Mouse (Mus musculus): ENCODE measurements around the gene Acss1. TPM values are rescaled to one million over a fixed set of nuclear protein-coding genes. Genes with fewer than 3 reads are reported as not detected.

The Acss1 gene
- polyA plus RNA-seq, 1 experiment from 2014 or later = 22.2 TPM

GRCm38 (mm10) chr2:150576256-150576655 is 92.0 kb downstream of the Acss1 start:
- no peak for TF ChIP-seq CTCF (IDR thresholded peaks at IDR 0.05; ENCODE audit: low read depth)
- H3K9me3 ChIP-seq (replicated peaks; ENCODE audit: low read length) = no peaks in the 10 kb centered on the region
- ATAC-seq (replicated peaks; ENCODE audit: low FRiP score, low read depth) = no peak
- H3K36me3 ChIP-seq (ENCODE audit: insufficient read depth, low read length) = no peaks in the 10 kb centered on the region
- H3K4me3 ChIP-seq (replicated peaks; ENCODE audit: low read depth, low read length) = no peak overlapping the region
- H3K27ac ChIP-seq = no peak overlapping the region
- H3K4me1 ChIP-seq (replicated peaks; ENCODE audit: insufficient read depth, low read length) = no peaks in the 10 kb centered on the region
- no peak overlapping the region for H3K9ac ChIP-seq (ENCODE audit: low read depth, low read length)
- H3K27me3 ChIP-seq (ENCODE audit: insufficient read depth, low read length) = no peaks in the 10 kb centered on the region
- DNase-seq (ENCODE audit: low spot score) = no peak
- no peak overlapping the region for H3K4me2 ChIP-seq (ENCODE audit: low read length)
- 92% methylated on average over 1 of the region's 1 CpGs for WGBS

- H3K27ac ChIP-seq = no peak overlapping the region
- H3K36me3 ChIP-seq (ENCODE audit: insufficient read depth, low read length) = no peaks in the 10 kb centered on the region
- H3K4me1 ChIP-seq (replicated peaks; ENCODE audit: insufficient read depth, low read length) = no peaks in the 10 kb centered on the region
- no peak overlapping the region for H3K4me2 ChIP-seq (ENCODE audit: low read length)
- WGBS = 85% methylated on average over 3 of the region's 3 CpGs
- ATAC-seq (replicated peaks; ENCODE audit: low FRiP score, low read depth) (no peak), DNase-seq (ENCODE audit: low spot score) (no peak)
- H3K27me3 ChIP-seq (ENCODE audit: insufficient read depth, low read length) = no peaks in the 10 kb centered on the region
- H3K9me3 ChIP-seq (replicated peaks; ENCODE audit: low read length) = no peaks in the 10 kb centered on the region
- no peak overlapping the region for H3K9ac ChIP-seq (ENCODE audit: low read depth, low read length)
- TF ChIP-seq CTCF (IDR thresholded peaks at IDR 0.05; ENCODE audit: low read depth) = no peak
- H3K4me3 ChIP-seq (replicated peaks; ENCODE audit: low read depth, low read length) = no peak overlapping the region
Measured at GRCm38 (mm10) chr2:150572463-150572862, 95.8 kb downstream of the Acss1 start.

GRCm38 (mm10) chr2:150570761-150571160 is 97.5 kb downstream of the Acss1 start:
- H3K9me3 ChIP-seq (replicated peaks; ENCODE audit: low read length) = no peaks in the 10 kb centered on the region
- no peak overlapping the region for H3K27ac ChIP-seq
- 76% methylated on average over 2 of the region's 2 CpGs for WGBS
- no peak overlapping the region for H3K4me2 ChIP-seq (ENCODE audit: low read length)
- H3K36me3 ChIP-seq (ENCODE audit: insufficient read depth, low read length) = no peaks in the 10 kb centered on the region
- no peaks in the 10 kb centered on the region for H3K4me1 ChIP-seq (replicated peaks; ENCODE audit: insufficient read depth, low read length)
- no peak for TF ChIP-seq CTCF (IDR thresholded peaks at IDR 0.05; ENCODE audit: low read depth)
- no peak overlapping the region for H3K9ac ChIP-seq (ENCODE audit: low read depth, low read length)
- no peak for DNase-seq (ENCODE audit: low spot score)
- no peak overlapping the region for H3K4me3 ChIP-seq (replicated peaks; ENCODE audit: low read depth, low read length)
- ATAC-seq (replicated peaks; ENCODE audit: low FRiP score, low read depth) = no peak
- H3K27me3 ChIP-seq (ENCODE audit: insufficient read depth, low read length) = no peaks in the 10 kb centered on the region

- TF ChIP-seq CTCF (IDR thresholded peaks at IDR 0.05; ENCODE audit: low read depth) = no peak
Measured at GRCm38 (mm10) chr2:150569847-150570590, 98.3 kb downstream of the Acss1 start, which contains the start of gene Cst7. Gene Cst7, plus strand, starts transcription at chr2:150570415.

More at GRCm38 (mm10) chr2:150569847-150570590, 98.3 kb downstream of the Acss1 start, which contains the start of gene Cst7:
- Histone ChIP-seq H3K9ac (ENCODE audit: low read depth, low read length) (no peak within 1 kb of the TSS), H3K36me3 (ENCODE audit: insufficient read depth, low read length) (no peaks in the 10 kb centered on the region), H3K27ac (no peak within 1 kb of the TSS), H3K4me1 (replicated peaks; ENCODE audit: insufficient read depth, low read length) (no peaks in the 10 kb centered on the region), H3K9me3 (replicated peaks; ENCODE audit: low read length) (no peaks in the 10 kb centered on the region), H3K4me3 (replicated peaks; ENCODE audit: low read depth, low read length) (no peak within 1 kb of the TSS), H3K4me2 (ENCODE audit: low read length) (no peak within 1 kb of the TSS), H3K27me3 (ENCODE audit: insufficient read depth, low read length) (no peaks in the 10 kb centered on the region)
- ATAC-seq (replicated peaks; ENCODE audit: low FRiP score, low read depth) = no peak
- DNase-seq (ENCODE audit: low spot score) = no peak
- 71% methylated on average over 11 of the region's 11 CpGs for WGBS

Other genes starting within 250 kb of the Acss1 start
- 5.1 and 5.8 TPM in 2 replicates for gene Zfp442, start 217.0 kb downstream of the Acss1 start, polyA plus RNA-seq (2015; fragmentation: Nextera tagmentation; extraction: Ambion mirVana)
- gene Zfp345, start 183.4 kb downstream of the Acss1 start, polyA plus RNA-seq (2015; fragmentation: Nextera tagmentation; extraction: Ambion mirVana) = 0.09 and 0.10 TPM in 2 replicates
- 0.14 and 0.20 TPM in 2 replicates for gene Cst7, start 98.1 kb downstream of the Acss1 start, polyA plus RNA-seq (2015; fragmentation: Nextera tagmentation; extraction: Ambion mirVana)
- 62.5 and 63.1 TPM in 2 replicates for gene Apmap, start 59.9 kb downstream of the Acss1 start, polyA plus RNA-seq (2015; fragmentation: Nextera tagmentation; extraction: Ambion mirVana)
- gene Vsx1, start 20.9 kb upstream of the Acss1 start, polyA plus RNA-seq (2015; fragmentation: Nextera tagmentation; extraction: Ambion mirVana) = not detected in 2 replicates
- gene Entpd6, start 80.5 kb upstream of the Acss1 start, polyA plus RNA-seq (2015; fragmentation: Nextera tagmentation; extraction: Ambion mirVana) = 16.3 and 18.3 TPM in 2 replicates
- 53.3 and 58.4 TPM in 2 replicates for gene Pygb, start 118.2 kb upstream of the Acss1 start, polyA plus RNA-seq (2015; fragmentation: Nextera tagmentation; extraction: Ambion mirVana)
- gene Abhd12, start 236.2 kb upstream of the Acss1 start, polyA plus RNA-seq (2015; fragmentation: Nextera tagmentation; extraction: Ambion mirVana) = 70.1 and 71.3 TPM in 2 replicates
- 26.4 and 30.3 TPM in 2 replicates for gene Gins1, start 236.9 kb upstream of the Acss1 start, polyA plus RNA-seq (2015; fragmentation: Nextera tagmentation; extraction: Ambion mirVana)